Mouse (Mus musculus) cerebellum, postnatal 25 days (tissue): ENCODE results near the gene Dars.

Source experiments
- DNase-seq, 2 experiments: peaks; one replicate each; pipeline ENCODE4 v3.0.0; 2021; ENCODE audit warnings: mixed read lengths in 2 of 2

Gene Dars

GRCm38 (mm10) chr1:128416584-128417532, at the start of gene Dars:
Dars (minus strand) TSS chr1:128417368.
- peak; percentile 92 to 95 for DNase-seq

GRCm38 (mm10) chr1:128466828-128467227, 49.7 kb upstream of the Dars start:
- DNase-seq = no peak

GRCm38 (mm10) chr1:128463478-128463877, 46.3 kb upstream of the Dars start:
- no peak for DNase-seq

GRCm38 (mm10) chr1:128462389-128462788, 45.2 kb upstream of the Dars start:
- DNase-seq = no peak

- no peak for DNase-seq
Observed at GRCm38 (mm10) chr1:128460780-128461179, 43.6 kb upstream of the Dars start.

GRCm38 (mm10) chr1:128459439-128459838, 42.3 kb upstream of the Dars start:
- DNase-seq = no peak

- DNase-seq = no peak
Observed at GRCm38 (mm10) chr1:128459011-128459410, 41.8 kb upstream of the Dars start.

- DNase-seq = peak in 1 of 2 experiments; percentile 9
Observed at GRCm38 (mm10) chr1:128456844-128457445, 39.8 kb upstream of the Dars start.

GRCm38 (mm10) chr1:128456271-128456670, 39.1 kb upstream of the Dars start:
- no peak for DNase-seq

- DNase-seq = no peak
Observed at GRCm38 (mm10) chr1:128452210-128452609, 35.0 kb upstream of the Dars start.

- DNase-seq = no peak
Observed at GRCm38 (mm10) chr1:128451183-128451582, 34.0 kb upstream of the Dars start.

GRCm38 (mm10) chr1:128447206-128447902, 30.2 kb upstream of the Dars start:
- DNase-seq = no peak

GRCm38 (mm10) chr1:128443890-128444839, 27.0 kb upstream of the Dars start:
- DNase-seq = no peak

GRCm38 (mm10) chr1:128441129-128441473, 23.9 kb upstream of the Dars start:
- DNase-seq = no peak

- no peak for DNase-seq
Observed at GRCm38 (mm10) chr1:128440386-128441128, 23.4 kb upstream of the Dars start.

- DNase-seq = no peak
Observed at GRCm38 (mm10) chr1:128439618-128440017, 22.4 kb upstream of the Dars start.

- no peak for DNase-seq
Observed at GRCm38 (mm10) chr1:128438526-128438925, 21.4 kb upstream of the Dars start.

GRCm38 (mm10) chr1:128437276-128437675, 20.1 kb upstream of the Dars start:
- DNase-seq = no peak

- DNase-seq = no peak
Observed at GRCm38 (mm10) chr1:128436015-128436414, 18.8 kb upstream of the Dars start.

- no peak for DNase-seq
Observed at GRCm38 (mm10) chr1:128435551-128435950, 18.4 kb upstream of the Dars start.

- DNase-seq = no peak
Observed at GRCm38 (mm10) chr1:128424928-128425327, 7.8 kb upstream of the Dars start.

GRCm38 (mm10) chr1:128417533-128417888, 343 bp upstream of the Dars start:
- DNase-seq = peak in 1 of 2 experiments; percentile 41
